Comparison of ENCODE assay signal across 8 mouse cellular contexts in the genomic region with DNA sequence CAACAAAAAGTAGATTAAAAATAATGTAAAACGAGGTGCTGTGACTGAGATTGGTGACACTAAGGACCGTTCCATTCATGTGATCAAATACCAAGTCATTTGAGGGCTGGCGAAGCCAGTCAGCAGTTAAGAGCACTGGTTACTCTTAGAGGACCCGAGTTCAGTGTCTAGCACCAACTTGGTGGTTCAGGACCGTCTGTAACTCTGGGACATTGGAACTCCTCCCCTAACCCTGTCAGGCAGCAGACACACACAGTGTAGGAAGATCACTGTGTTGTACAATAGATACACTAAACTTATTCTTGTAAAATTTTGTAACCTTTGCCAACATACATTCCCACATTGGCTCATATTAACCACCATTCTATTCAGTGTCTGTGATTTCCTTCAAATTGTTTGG. TPM values are rescaled to one million over a fixed set of nuclear protein-coding genes. Genes with fewer than 3 reads are reported as not detected.
A peak's percentile ranks its signal among the peaks of the same experiment; 100 is the strongest.
DNase-seq lines count a peak whose midpoint lies in the region; ATAC-seq and TF ChIP-seq lines count a peak whose summit lies in the region.

No protein-coding gene starts in this region.

- peak overlapping the region; percentile 97 for H3K9ac ChIP-seq in limb, embryonic 15.5 days
- peak overlapping the region; percentile 85; the same call in 1 of the 2 replicates for H3K9ac ChIP-seq in stomach, embryonic 15.5 days

- TF ChIP-seq POLR2A in embryonic fibroblast, embryonic 13.5 days (IDR thresholded peaks at IDR 0.05; ENCODE audit: low read depth, low read length): no peak

- H3K9me3 ChIP-seq in limb, embryonic 15.5 days: no peaks in the 10 kb centered on the region
- H3K9me3 ChIP-seq in stomach, embryonic 15.5 days: no peaks in the 10 kb centered on the region

- WGBS in limb, embryonic 15.5 days: 13% methylated on average over 5 of the region's 5 CpGs
- WGBS in stomach, embryonic 15.5 days: 14% methylated on average over 5 of the region's 5 CpGs

- H3K27ac ChIP-seq in embryonic fibroblast, embryonic 13.5 days (ENCODE audit: insufficient read depth, low read length): no peak overlapping the region
- H3K27ac ChIP-seq in limb, embryonic 15.5 days: no peak overlapping the region
- H3K27ac ChIP-seq in stomach, embryonic 15.5 days: no peak overlapping the region

- TF ChIP-seq CTCF in embryonic fibroblast, embryonic 13.5 days (IDR thresholded peaks at IDR 0.05; ENCODE audit: borderline replicate concordance, insufficient read depth, low read length): no peak

- no peaks in the 10 kb centered on the region for H3K4me1 ChIP-seq in embryonic fibroblast, embryonic 13.5 days (ENCODE audit: control insufficient read depth, insufficient read depth, low read length)
- 0 out of 2 replicates have a peak, but pooled peaks cover 7% of the 10 kb centered on the region for H3K4me1 ChIP-seq in limb, embryonic 15.5 days
- no peaks in the 10 kb centered on the region for H3K4me1 ChIP-seq in stomach, embryonic 15.5 days

- peaks cover 27% of the 10 kb centered on the region for H3K36me3 ChIP-seq in limb, embryonic 15.5 days
- peaks cover 12% of the 10 kb centered on the region; the same call in 1 of the 2 replicates for H3K36me3 ChIP-seq in stomach, embryonic 15.5 days

- DNase-seq in adrenal gland, adult 2 months: peak; percentile 7
- no peak for DNase-seq in adrenal gland, postnatal 25 days
- peak; percentile 6 for DNase-seq in 416B (ENCODE audit: low read depth)
- DNase-seq in gastrocnemius, postnatal 14 days: no peak
- no peak for DNase-seq in testis, postnatal 14 days (ENCODE audit: low spot score)

- intact Hi-C loops in gastrocnemius, postnatal 14 days (cut with DNase I; ENCODE audit: low total_unique reads): no loop called here

- no peaks in the 10 kb centered on the region for H3K27me3 ChIP-seq in limb, embryonic 15.5 days
- H3K27me3 ChIP-seq in stomach, embryonic 15.5 days (replicated peaks): no peaks in the 10 kb centered on the region

- peak overlapping the region; percentile 61 for H3K4me2 ChIP-seq in limb, embryonic 15.5 days
- H3K4me2 ChIP-seq in stomach, embryonic 15.5 days: peak overlapping the region; percentile 66

- peak overlapping the region; percentile 71 for H3K4me3 ChIP-seq in embryonic fibroblast, embryonic 13.5 days (ENCODE audit: insufficient read depth, low read length)
- peak overlapping the region; percentile 90 for H3K4me3 ChIP-seq in limb, embryonic 15.5 days
- H3K4me3 ChIP-seq in stomach, embryonic 15.5 days (replicated peaks): peak overlapping the region; percentile 79

- no peak for ATAC-seq in limb, embryonic 15.5 days (ENCODE audit: insufficient number of reproducible peaks, low FRiP score, low TSS enrichment, low read depth)
- ATAC-seq in stomach, embryonic 15.5 days (ENCODE audit: insufficient read depth, low FRiP score, low read depth): no peak

RNA-seq across cellular contexts. Expression of gene Gcfc2, which starts 0.8 kb away (rescaled TPM):
- total RNA-seq in adrenal gland, adult 2 months (2021): 1 to 10 TPM; 6.7 to 8.0 TPM
- 1.8 and 1.9 TPM in 2 replicates for polyA plus RNA-seq in adrenal gland, adult 2 months (2012; rRNA removed)
- 14.1 and 15.1 TPM in 2 replicates for total RNA-seq in adrenal gland, postnatal 25 days (2021)
- 10.3 and 14.2 TPM in 2 replicates for polyA plus RNA-seq in embryonic fibroblast, embryonic 13.5 days (2011; ENCODE audit: insufficient read length, low read depth, missing spikeins)
- polyA plus RNA-seq in limb, embryonic 15.5 days (2015; fragmentation: Nextera tagmentation; extraction: Ambion mirVana): 7.5 and 8.8 TPM in 2 replicates
- 8.5 and 9.4 TPM in 2 replicates for polyA plus RNA-seq in stomach, embryonic 15.5 days (2015; fragmentation: Nextera tagmentation; extraction: Ambion mirVana)
- 1 to 10 TPM; 2.5 to 2.8 TPM for total RNA-seq in gastrocnemius, postnatal 14 days (2021)

RNA-seq across cellular contexts. Expression of gene Mrpl19, which starts 41.5 kb away (rescaled TPM):
- total RNA-seq in adrenal gland, adult 2 months (2021): 10 to 100 TPM; 31.2 to 42.8 TPM
- 5.2 and 5.8 TPM in 2 replicates for polyA plus RNA-seq in adrenal gland, adult 2 months (2012; rRNA removed)
- total RNA-seq in adrenal gland, postnatal 25 days (2021): 22.9 and 36.0 TPM in 2 replicates
- 19.9 and 22.2 TPM in 2 replicates for polyA plus RNA-seq in embryonic fibroblast, embryonic 13.5 days (2011; ENCODE audit: insufficient read length, low read depth, missing spikeins)
- polyA plus RNA-seq in limb, embryonic 15.5 days (2015; fragmentation: Nextera tagmentation; extraction: Ambion mirVana): 42.6 and 45.1 TPM in 2 replicates
- 32.2 and 47.3 TPM in 2 replicates for polyA plus RNA-seq in stomach, embryonic 15.5 days (2015; fragmentation: Nextera tagmentation; extraction: Ambion mirVana)
- total RNA-seq in gastrocnemius, postnatal 14 days (2021): 10 to 100 TPM; 24.2 to 24.7 TPM

Comparison
In these comparisons a context has a peak if more than half of its experiments do, and no peak if none do; other contexts are left out.
1. DNase-seq: peak in adrenal gland, adult 2 months (single experiment) and 416B (single experiment); none in adrenal gland, postnatal 25 days (single experiment), gastrocnemius, postnatal 14 days (single experiment) and testis, postnatal 14 days (single experiment).
2. Peak in every context shown above with its lines, with median percentiles within 50 percentile points of each other: H3K4me3 ChIP-seq.